Mouse (Mus musculus) forebrain, embryonic 15.5 days (tissue): ENCODE measurements around the gene 1700015F17Rik. TPM values are rescaled to one million over a fixed set of nuclear protein-coding genes. Genes with fewer than 3 reads are reported as not detected.

Experiments used
- ATAC-seq: fragments of 200-750 bp; cut with Nextera tagmentation; replicated peaks from 2 replicates; pipeline ENCODE4 v1.8.0; 2017; ENCODE audit warnings: mild to moderate bottlenecking, moderate TSS enrichment, moderate library complexity
- H3K27ac ChIP-seq: fragments of 300-500 bp; sonication (generic); replicated peaks from 2 replicates; pipeline ENCODE4 v1.5.1; 2015; ENCODE audit warnings: mild to moderate bottlenecking, inconsistent platforms
- H3K27me3 ChIP-seq: fragments of 300-500 bp; sonication (generic); 2 replicates; pipeline ENCODE4 v1.6.1; 2015; ENCODE audit warnings: inconsistent platforms
- H3K36me3 ChIP-seq: fragments of 300-500 bp; sonication (generic); 2 replicates; pipeline ENCODE4 v1.6.1; 2015; ENCODE audit warnings: mild to moderate bottlenecking, inconsistent platforms
- H3K4me1 ChIP-seq: fragments of 300-500 bp; sonication (generic); 2 replicates; pipeline ENCODE4 v1.6.1; 2015; ENCODE audit warnings: inconsistent platforms
- H3K4me2 ChIP-seq: fragments of 300-500 bp; sonication (generic); replicated peaks from 2 replicates; pipeline ENCODE4 v1.6.1; 2015; ENCODE audit warnings: mild to moderate bottlenecking, inconsistent platforms
- H3K4me3 ChIP-seq: fragments of 300-500 bp; sonication (generic); 2 replicates; pipeline ENCODE4 v1.5.1; 2015; ENCODE audit warnings: mild to moderate bottlenecking, inconsistent platforms
- H3K9ac ChIP-seq: fragments of 300-500 bp; sonication (generic); replicated peaks from 2 replicates; pipeline ENCODE4 v1.6.1; 2015; ENCODE audit warnings: mild to moderate bottlenecking, inconsistent platforms
- H3K9me3 ChIP-seq: fragments of 300-500 bp; sonication (generic); 2 replicates; pipeline ENCODE4 v1.6.1; 2016; ENCODE audit warnings: inconsistent platforms
- WGBS: fragments of 180-500 bp; shearing (Covaris S2); methylation state at CpG from one replicate; pipeline ENCODE4 v1.1.7; 2015; ENCODE audit warnings: mixed read lengths; 5-methylcytosine and 5-hydroxymethylcytosine counted together
- polyA plus RNA-seq: library from polyadenylated mRNA; unstranded; fragments of >200 nt; fragmentation: Nextera tagmentation; extraction: Ambion mirVana; gene quantifications from 2 replicates; pipeline ENCODE4 v1.2.1, GENCODE M21; 2015

1700015F17Rik gene
- polyA plus RNA-seq, 1 experiment from 2014 or later: not detected

- WGBS: 80% methylated on average over 9 of the region's 9 CpGs
- no peak for ATAC-seq
Observed at GRCm38 (mm10) chr5:5419992-5420455, 58.9 kb downstream of the 1700015F17Rik start, which contains the start of gene Cdk14. TSS of gene Cdk14 (minus strand) at chr5:5420312.

DNA sequence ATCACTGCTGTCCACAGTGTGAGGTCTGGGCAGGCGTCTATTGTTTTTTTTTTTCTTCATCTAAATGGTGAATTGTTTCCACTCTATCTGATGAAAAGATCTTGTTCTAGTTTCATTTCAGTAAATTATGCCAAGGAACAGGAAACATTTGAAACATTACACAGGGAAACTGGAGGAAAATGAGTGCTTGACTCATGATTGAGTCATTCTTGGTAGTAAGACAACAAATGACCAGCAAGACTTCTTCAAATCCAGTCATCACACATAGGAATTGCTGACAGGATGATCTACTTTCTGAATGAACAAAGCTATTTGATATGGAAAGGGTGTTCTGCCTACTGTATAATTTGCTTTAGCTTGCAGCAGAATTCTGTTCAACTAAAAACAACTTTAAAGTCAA, 59.7 kb downstream of the 1700015F17Rik start:
- no peaks in the 10 kb centered on the region for H3K27me3 ChIP-seq
- H3K4me1 ChIP-seq: no peaks in the 10 kb centered on the region
- no peak for ATAC-seq
- no peaks in the 10 kb centered on the region for H3K9me3 ChIP-seq
- H3K4me2 ChIP-seq: no peak overlapping the region
- H3K4me3 ChIP-seq: no peak overlapping the region
- H3K9ac ChIP-seq: no peak overlapping the region
- 84% methylated on average over 1 of the region's 1 CpGs for WGBS
- H3K36me3 ChIP-seq: no peaks in the 10 kb centered on the region
- no peak overlapping the region for H3K27ac ChIP-seq

More at GRCm38 (mm10) chr5:5419992-5420455, 58.9 kb downstream of the 1700015F17Rik start, which contains the start of gene Cdk14:
- Histone ChIP-seq H3K27me3 (no peaks in the 10 kb centered on the region), H3K4me3 (no peak within 1 kb of the TSS), H3K36me3 (no peaks in the 10 kb centered on the region), H3K9me3 (no peaks in the 10 kb centered on the region), H3K9ac (no peak within 1 kb of the TSS), H3K27ac (no peak within 1 kb of the TSS), H3K4me1 (no peaks in the 10 kb centered on the region), H3K4me2 (no peak within 1 kb of the TSS)

DNA sequence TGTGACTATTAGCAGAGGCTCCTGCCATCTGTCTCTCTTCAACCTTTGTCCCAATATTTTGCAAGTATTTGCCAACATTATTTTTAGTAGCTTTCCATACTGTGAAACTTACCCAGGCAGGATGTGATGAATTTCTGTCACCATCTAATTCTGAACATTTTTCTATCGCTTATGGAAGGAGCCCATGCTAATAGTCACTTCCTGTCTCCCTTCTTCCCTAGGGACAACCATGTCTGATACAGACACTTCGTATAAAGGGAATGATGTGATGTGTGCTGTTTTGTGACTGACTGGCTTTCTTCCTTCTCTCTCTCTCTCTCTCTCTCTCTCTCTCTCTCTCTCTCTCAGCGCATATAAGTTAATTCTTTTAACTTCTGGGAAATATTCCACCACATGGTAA, 64.1 kb downstream of the 1700015F17Rik start:
- 86% methylated on average over 3 of the region's 3 CpGs for WGBS
- Histone ChIP-seq H3K9me3 (no peaks in the 10 kb centered on the region), H3K4me1 (no peaks in the 10 kb centered on the region), H3K27me3 (no peaks in the 10 kb centered on the region), H3K36me3 (no peaks in the 10 kb centered on the region), H3K27ac (no peak overlapping the region), H3K4me3 (no peak overlapping the region), H3K9ac (no peak overlapping the region), H3K4me2 (no peak overlapping the region)
- no peak for ATAC-seq

- H3K4me1 ChIP-seq: no peaks in the 10 kb centered on the region
- no peaks in the 10 kb centered on the region for H3K27me3 ChIP-seq
- H3K27ac ChIP-seq: no peak overlapping the region
- no peak for ATAC-seq
- H3K9me3 ChIP-seq: no peaks in the 10 kb centered on the region
- H3K4me2 ChIP-seq: no peak overlapping the region
- no peak overlapping the region for H3K4me3 ChIP-seq
- no peaks in the 10 kb centered on the region for H3K36me3 ChIP-seq
- H3K9ac ChIP-seq: no peak overlapping the region
- 95% methylated on average over 2 of the region's 2 CpGs for WGBS
Observed at GRCm38 (mm10) chr5:5411886-5412285, 67.1 kb downstream of the 1700015F17Rik start.

DNA sequence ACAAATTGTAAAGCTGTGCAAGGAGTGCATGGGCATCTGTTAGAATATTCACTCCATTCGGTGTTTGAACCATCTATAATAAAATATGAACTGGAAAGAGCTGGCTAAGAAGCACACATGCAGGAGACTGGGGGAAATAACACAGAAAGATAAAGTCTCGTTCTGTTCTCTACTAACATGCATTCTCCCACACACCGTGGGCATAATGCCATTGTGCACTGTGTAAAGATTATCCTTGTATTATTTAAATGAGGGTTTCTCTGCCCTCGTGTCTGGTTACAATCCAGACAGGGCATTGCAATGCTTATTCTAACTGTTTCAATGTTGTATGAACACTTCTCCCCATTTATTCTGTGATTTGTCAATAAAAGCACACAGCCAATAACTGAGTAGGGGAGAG, 77.0 kb downstream of the 1700015F17Rik start:
- H3K36me3 ChIP-seq: no peaks in the 10 kb centered on the region
- no peaks in the 10 kb centered on the region for H3K9me3 ChIP-seq
- no peak for ATAC-seq
- no peak overlapping the region for H3K4me3 ChIP-seq
- H3K27ac ChIP-seq: no peak overlapping the region
- H3K9ac ChIP-seq: no peak overlapping the region
- H3K4me2 ChIP-seq: no peak overlapping the region
- 43% methylated on average over 4 of the region's 4 CpGs for WGBS
- no peaks in the 10 kb centered on the region for H3K4me1 ChIP-seq
- H3K27me3 ChIP-seq: no peaks in the 10 kb centered on the region

DNA sequence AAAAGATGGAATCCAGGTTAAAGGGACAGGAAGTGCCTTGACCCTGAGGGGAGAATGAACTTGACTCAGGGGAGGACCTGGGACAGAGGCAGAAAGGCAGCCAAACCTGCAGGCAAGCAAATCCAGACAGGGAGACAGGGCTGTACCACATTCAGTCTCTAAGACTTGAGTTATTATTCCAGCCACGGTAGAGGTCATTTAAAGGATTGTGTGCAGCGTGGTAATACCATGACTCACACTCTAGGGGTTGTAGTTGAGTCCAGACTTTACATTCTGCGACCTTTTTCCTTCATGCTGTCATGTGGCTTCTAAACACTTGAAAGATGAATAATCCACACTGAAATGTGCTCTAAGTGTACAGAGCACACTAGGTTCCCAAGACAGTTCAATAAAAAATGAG, 86.2 kb downstream of the 1700015F17Rik start:
- no peak overlapping the region for H3K4me2 ChIP-seq
- 59% methylated on average over 3 of the region's 3 CpGs for WGBS
- no peak overlapping the region for H3K27ac ChIP-seq
- H3K9me3 ChIP-seq: no peaks in the 10 kb centered on the region
- no peak overlapping the region for H3K4me3 ChIP-seq
- no peaks in the 10 kb centered on the region for H3K27me3 ChIP-seq
- no peaks in the 10 kb centered on the region for H3K36me3 ChIP-seq
- no peaks in the 10 kb centered on the region for H3K4me1 ChIP-seq
- no peak overlapping the region for H3K9ac ChIP-seq
- ATAC-seq: no peak

Other genes with a start within 250 kb of the 1700015F17Rik start
- 32.3 and 34.4 TPM in 2 replicates for gene Cdk14, start 58.8 kb downstream of the 1700015F17Rik start, polyA plus RNA-seq
- 18.2 and 19.8 TPM in 2 replicates for gene Cldn12, start 35.8 kb upstream of the 1700015F17Rik start, polyA plus RNA-seq
- gene Gtpbp10, start 80.4 kb upstream of the 1700015F17Rik start, polyA plus RNA-seq: 23.7 and 27.9 TPM in 2 replicates
- gene Gm8773, start 94.7 kb upstream of the 1700015F17Rik start, polyA plus RNA-seq: 9.8 TPM in 2 replicates
- 6.7 and 8.2 TPM in 2 replicates for gene Cfap69, start 185.1 kb upstream of the 1700015F17Rik start, polyA plus RNA-seq
- 5.0 and 5.2 TPM in 2 replicates for gene Steap2, start 215.4 kb upstream of the 1700015F17Rik start, polyA plus RNA-seq